Mouse (Mus musculus): ENCODE data around the gene Etl4. TPM values are rescaled to one million over a fixed set of nuclear protein-coding genes. Genes with fewer than 3 reads are reported as not detected.

The Etl4 gene
- polyA plus RNA-seq, 2 experiments = 2.2 to 2.3 TPM

DNA sequence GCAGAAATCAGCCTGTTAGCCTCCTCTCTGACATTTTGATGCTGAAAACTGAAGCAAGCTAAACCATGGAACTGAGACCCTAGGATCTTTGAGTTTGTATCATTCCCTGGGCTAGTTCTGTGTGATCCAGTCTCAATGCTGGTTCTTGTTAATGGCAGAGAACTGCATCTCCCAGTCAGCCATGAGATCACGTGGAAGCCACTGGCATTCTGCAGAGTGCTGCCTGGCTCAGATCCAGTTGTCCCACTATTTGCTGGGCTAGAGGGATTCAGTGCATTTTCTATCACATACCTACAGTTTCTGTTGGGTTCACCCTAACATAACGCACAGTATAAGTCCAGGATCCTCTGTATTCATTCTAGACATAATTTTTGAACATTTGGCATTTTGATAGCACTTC, 524.1 kb downstream of the Etl4 start:
- TF ChIP-seq EP300 (IDR thresholded peaks at IDR 0.05; ENCODE audit: low read depth) (no peak), CTCF (IDR thresholded peaks at IDR 0.05; ENCODE audit: low read depth) (no peak)
- Histone ChIP-seq H3K4me1 (replicated peaks; ENCODE audit: control insufficient read depth in 2 of 2, insufficient read depth in 2 of 2, low read length in 1 of 2) (no peaks in the 10 kb centered on the region), H3K36me3 (replicated peaks; ENCODE audit: control insufficient read depth, insufficient read depth, low read depth) (no peaks in the 10 kb centered on the region), H3K27me3 (ENCODE audit: control insufficient read depth, insufficient read depth, low read length) (no peaks in the 10 kb centered on the region), H3K9me3 (ENCODE audit: control insufficient read depth, low read length) (no peaks in the 10 kb centered on the region), H3K9ac (replicated peaks) (no peak overlapping the region), H3K4me2 (ENCODE audit: low read depth) (no peak overlapping the region), H3K4me3 (ENCODE audit: insufficient read depth in 1 of 2, low read depth in 2 of 2, low read length in 2 of 2) (no peak overlapping the region), H3K27ac (no peak overlapping the region)
- 59% methylated on average over 2 of the region's 2 CpGs for WGBS (ENCODE audit: insufficient replicate concordance)
- ATAC-seq (ENCODE audit: insufficient read depth) (no peak), DNase-seq (ENCODE audit: low read depth in 3 of 3, low spot score in 3 of 3) (no peak)

DNA sequence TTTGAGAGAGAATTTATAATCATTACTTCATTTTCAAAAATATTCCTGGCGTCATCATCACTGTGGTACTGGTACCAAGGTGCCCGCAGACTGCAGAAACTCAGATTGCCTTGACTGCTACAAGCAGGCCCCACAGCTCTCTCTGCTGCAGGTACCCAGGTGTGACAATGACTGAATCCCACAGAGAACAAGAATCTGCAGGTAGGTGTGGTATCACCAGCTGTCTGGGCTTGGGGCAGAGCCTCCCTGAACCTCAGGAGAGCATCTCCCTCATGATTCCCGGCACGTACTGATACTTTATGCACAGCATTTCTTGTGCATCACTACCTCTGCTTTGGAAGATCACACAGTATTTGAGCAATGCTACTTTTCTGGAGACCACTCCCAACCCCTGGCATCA, 526.0 kb downstream of the Etl4 start:
- H3K27me3 ChIP-seq (ENCODE audit: control insufficient read depth, insufficient read depth, low read length) = no peaks in the 10 kb centered on the region
- H3K27ac ChIP-seq = no peak overlapping the region
- no peak overlapping the region for H3K9ac ChIP-seq (replicated peaks)
- WGBS (ENCODE audit: insufficient replicate concordance) = 70% methylated on average over 4 of the region's 4 CpGs
- no peak for ATAC-seq (ENCODE audit: insufficient read depth)
- H3K9me3 ChIP-seq (ENCODE audit: control insufficient read depth, low read length) = no peaks in the 10 kb centered on the region
- H3K36me3 ChIP-seq (replicated peaks; ENCODE audit: control insufficient read depth, insufficient read depth, low read depth) = no peaks in the 10 kb centered on the region
- TF ChIP-seq CTCF (IDR thresholded peaks at IDR 0.05; ENCODE audit: low read depth) = no peak
- TF ChIP-seq EP300 (IDR thresholded peaks at IDR 0.05; ENCODE audit: low read depth) = no peak
- H3K4me1 ChIP-seq (replicated peaks; ENCODE audit: control insufficient read depth in 2 of 2, insufficient read depth in 2 of 2, low read length in 1 of 2) = no peaks in the 10 kb centered on the region
- H3K4me2 ChIP-seq (ENCODE audit: low read depth) = no peak overlapping the region
- no peak for DNase-seq (ENCODE audit: low read depth in 3 of 3, low spot score in 3 of 3)
- H3K4me3 ChIP-seq (ENCODE audit: insufficient read depth in 1 of 2, low read depth in 2 of 2, low read length in 2 of 2) = no peak overlapping the region

DNA sequence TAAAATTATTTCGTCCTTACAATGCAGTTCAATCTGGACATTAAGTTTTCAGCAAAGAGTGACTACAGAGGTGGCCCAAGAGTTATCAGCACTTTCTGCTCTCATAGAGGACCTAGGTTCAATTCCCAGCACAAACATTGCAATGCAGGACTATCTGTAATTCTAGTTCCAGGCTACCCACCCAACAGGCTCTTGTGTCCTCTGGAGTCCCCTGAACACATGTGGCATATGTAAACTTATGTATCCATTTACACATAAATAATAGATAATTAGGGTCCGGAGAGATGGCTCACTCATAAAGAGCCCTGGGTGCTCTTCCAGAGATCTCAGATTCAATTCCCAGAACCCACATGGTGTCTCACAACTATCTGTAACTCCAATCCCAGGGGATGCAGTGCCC, 533.2 kb downstream of the Etl4 start:
- no peak overlapping the region for H3K4me2 ChIP-seq (ENCODE audit: low read depth)
- no peak overlapping the region for H3K9ac ChIP-seq (replicated peaks)
- ATAC-seq (ENCODE audit: insufficient read depth) (no peak), DNase-seq (ENCODE audit: low read depth in 3 of 3, low spot score in 3 of 3) (no peak)
- H3K4me3 ChIP-seq (ENCODE audit: insufficient read depth in 1 of 2, low read depth in 2 of 2, low read length in 2 of 2) = no peak overlapping the region
- H3K27me3 ChIP-seq (ENCODE audit: control insufficient read depth, insufficient read depth, low read length) = no peaks in the 10 kb centered on the region
- no peaks in the 10 kb centered on the region for H3K36me3 ChIP-seq (replicated peaks; ENCODE audit: control insufficient read depth, insufficient read depth, low read depth)
- no peaks in the 10 kb centered on the region for H3K9me3 ChIP-seq (ENCODE audit: control insufficient read depth, low read length)
- peaks cover 0 to 8% of the 10 kb centered on the region in 2 experiments; a peak in 2 of 4 replicates for H3K4me1 ChIP-seq (replicated peaks; ENCODE audit: control insufficient read depth in 2 of 2, insufficient read depth in 2 of 2, low read length in 1 of 2)
- WGBS (ENCODE audit: insufficient replicate concordance) = 59% methylated on average over 2 of the region's 2 CpGs
- TF ChIP-seq EP300 (IDR thresholded peaks at IDR 0.05; ENCODE audit: low read depth) (no peak), CTCF (IDR thresholded peaks at IDR 0.05; ENCODE audit: low read depth) (no peak)
- no peak overlapping the region for H3K27ac ChIP-seq

DNA sequence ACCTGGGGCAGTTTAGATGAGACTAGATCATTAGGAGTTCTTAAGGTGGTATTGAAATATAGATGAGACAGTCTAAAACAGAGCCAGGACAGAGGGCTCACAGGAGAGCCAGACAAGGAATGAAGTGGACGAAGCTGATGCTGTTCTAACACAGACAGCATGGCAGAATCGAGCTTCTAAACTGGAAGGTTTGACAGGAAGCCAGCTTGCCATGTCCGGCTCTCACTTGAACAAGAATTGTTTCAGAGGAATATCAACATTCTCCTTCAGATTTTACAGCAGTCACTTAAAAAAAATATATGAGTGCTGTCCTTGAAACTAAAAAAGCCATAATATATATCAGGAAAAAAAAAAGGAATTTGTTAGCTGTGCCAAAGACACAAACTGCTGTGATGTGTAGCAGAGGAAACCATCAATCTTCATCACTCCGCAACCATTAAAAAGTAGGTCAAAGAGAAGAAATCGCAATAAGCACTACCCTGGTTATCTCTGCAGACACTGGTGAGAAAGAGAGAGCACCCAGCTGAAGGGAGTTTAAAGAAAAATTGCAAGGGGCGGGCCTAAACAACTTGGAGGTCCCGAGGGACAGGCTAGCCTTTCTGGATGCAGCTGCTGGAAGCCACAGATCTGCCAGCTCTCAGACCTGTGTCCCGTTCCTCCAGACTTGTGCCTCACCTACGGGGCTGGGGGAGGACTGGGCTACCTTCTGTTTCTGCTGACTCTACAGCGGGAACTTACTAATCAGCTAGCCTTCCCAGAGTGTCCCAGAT, 534.3 kb downstream of the Etl4 start:
- Histone ChIP-seq H3K4me2 (ENCODE audit: low read depth) (no peak overlapping the region), H3K27ac (no peak overlapping the region), H3K9ac (replicated peaks) (no peak overlapping the region), H3K9me3 (ENCODE audit: control insufficient read depth, low read length) (no peaks in the 10 kb centered on the region), H3K36me3 (replicated peaks; ENCODE audit: control insufficient read depth, insufficient read depth, low read depth) (no peaks in the 10 kb centered on the region), H3K27me3 (ENCODE audit: control insufficient read depth, insufficient read depth, low read length) (no peaks in the 10 kb centered on the region), H3K4me1 (replicated peaks; ENCODE audit: control insufficient read depth in 2 of 2, insufficient read depth in 2 of 2, low read length in 1 of 2) (peaks cover 0 to 8% of the 10 kb centered on the region in 2 experiments; a peak in 2 of 4 replicates), H3K4me3 (ENCODE audit: insufficient read depth in 1 of 2, low read depth in 2 of 2, low read length in 2 of 2) (no peak overlapping the region)
- ATAC-seq (ENCODE audit: insufficient read depth) (no peak), DNase-seq (ENCODE audit: low read depth in 3 of 3, low spot score in 3 of 3) (no peak)
- TF ChIP-seq CTCF (IDR thresholded peaks at IDR 0.05; ENCODE audit: low read depth) (no peak), EP300 (IDR thresholded peaks at IDR 0.05; ENCODE audit: low read depth) (no peak)
- WGBS (ENCODE audit: insufficient replicate concordance) = 43% methylated on average over 10 of the region's 10 CpGs

DNA sequence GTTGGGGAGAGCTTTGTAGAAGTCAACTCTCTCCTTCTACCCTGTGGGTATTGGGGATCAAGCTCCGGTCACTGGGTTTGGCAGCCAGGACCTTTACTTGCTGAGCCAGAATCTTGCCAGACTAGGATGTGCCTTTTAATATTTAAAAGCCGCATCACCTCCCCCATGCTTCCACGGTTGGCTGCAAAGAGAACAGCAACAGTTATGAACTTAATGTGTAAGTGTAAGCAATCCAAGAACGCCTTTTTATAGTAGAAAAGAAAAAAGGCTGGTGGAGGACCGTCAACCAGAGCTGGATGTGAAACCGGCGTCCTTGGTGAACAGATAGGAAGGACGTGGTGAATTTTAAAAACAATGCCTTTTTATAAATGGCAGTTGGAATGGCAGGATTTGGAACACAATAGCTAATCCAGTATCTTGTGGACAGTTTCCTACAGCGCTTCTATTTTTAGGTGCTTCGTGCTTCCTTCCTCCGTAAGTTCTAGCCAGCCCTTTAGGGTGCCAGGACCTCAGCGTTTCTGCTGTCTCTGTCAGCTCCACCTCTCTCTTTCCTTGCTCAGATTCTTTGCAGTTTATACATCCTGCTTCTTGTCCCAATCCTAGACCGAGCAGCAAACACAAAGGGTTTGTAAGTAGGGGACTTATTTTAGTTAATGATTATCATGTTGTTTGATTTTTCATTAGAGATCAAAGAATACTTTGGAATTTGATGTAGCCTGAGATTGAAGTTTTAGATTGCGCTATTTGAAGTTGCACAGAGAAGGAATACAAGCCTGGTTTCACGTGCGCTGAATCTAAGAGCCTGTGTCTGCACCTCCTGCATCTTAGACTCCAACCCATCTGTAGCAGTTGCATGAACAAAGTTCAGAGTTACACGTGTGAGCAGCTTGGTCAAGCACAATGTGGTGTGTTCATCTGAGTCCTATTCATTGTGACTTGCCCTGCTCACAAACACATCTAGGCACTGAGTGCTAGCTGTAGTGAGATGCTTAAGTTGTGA, 535.9 kb downstream of the Etl4 start:
- no peak for TF ChIP-seq CTCF (IDR thresholded peaks at IDR 0.05; ENCODE audit: low read depth)
- no peak for TF ChIP-seq EP300 (IDR thresholded peaks at IDR 0.05; ENCODE audit: low read depth)
- no peaks in the 10 kb centered on the region for H3K36me3 ChIP-seq (replicated peaks; ENCODE audit: control insufficient read depth, insufficient read depth, low read depth)
- peaks cover 0 to 8% of the 10 kb centered on the region in 2 experiments; a peak in 2 of 4 replicates for H3K4me1 ChIP-seq (replicated peaks; ENCODE audit: control insufficient read depth in 2 of 2, insufficient read depth in 2 of 2, low read length in 1 of 2)
- whole genome bisulfite sequencing (ENCODE audit: insufficient replicate concordance) = 23% methylated on average over 17 of the region's 17 CpGs
- no peak overlapping the region for H3K4me2 ChIP-seq (ENCODE audit: low read depth)
- DNase-seq (ENCODE audit: low read depth in 3 of 3, low spot score in 3 of 3) = no peak
- no peaks in the 10 kb centered on the region for H3K27me3 ChIP-seq (ENCODE audit: control insufficient read depth, insufficient read depth, low read length)
- H3K4me3 ChIP-seq (ENCODE audit: insufficient read depth in 1 of 2, low read depth in 2 of 2, low read length in 2 of 2) = no peak overlapping the region
- 0 out of 2 replicates have a peak, but pooled peaks have one; percentile 33 for ATAC-seq (ENCODE audit: insufficient read depth)
- H3K9me3 ChIP-seq (ENCODE audit: control insufficient read depth, low read length) = no peaks in the 10 kb centered on the region
- H3K27ac ChIP-seq = no peak overlapping the region
- H3K9ac ChIP-seq (replicated peaks) = no peak overlapping the region

Data from liver, embryonic 14.5 days (tissue).